Mouse (Mus musculus): Measurements from ENCODE around the gene Dennd2c.

GRCm38 (mm10) chr3:103068971-103069370 lies 33.4 kb upstream of the Dennd2c start:
- no peak for TF ChIP-seq CTCF (IDR thresholded peaks at IDR 0.05; ENCODE audit: low read depth)
- no peak for TF ChIP-seq EP300 (optimal IDR thresholded peaks at IDR 0.05)

Data from stomach, postnatal 0 days (tissue).